Mouse (Mus musculus) heart, embryonic 15.5 days (tissue): Measurements from ENCODE around the gene S100a14. TPM values are rescaled to one million over a fixed set of nuclear protein-coding genes. Genes with fewer than 3 reads are reported as not detected.

Source experiments
- ATAC-seq: fragments of 200-750 bp; cut with Nextera tagmentation; replicated peaks from 2 replicates; pipeline ENCODE4 v1.8.0; 2017; ENCODE audit warnings: low read depth, moderate TSS enrichment; ENCODE audit not compliant: insufficient number of reproducible peaks, insufficient read depth, low FRiP score
- H3K27ac ChIP-seq: fragments of 300-500 bp; sonication (generic); 2 replicates; pipeline ENCODE4 v1.5.1; 2015; ENCODE audit warnings: mild to moderate bottlenecking, inconsistent platforms
- H3K27me3 ChIP-seq: fragments of 300-500 bp; sonication (generic); 2 replicates; pipeline ENCODE4 v1.6.1; 2015; ENCODE audit warnings: inconsistent platforms
- H3K36me3 ChIP-seq: fragments of 300-500 bp; sonication (generic); 2 replicates; pipeline ENCODE4 v1.6.1; 2015; ENCODE audit warnings: mild to moderate bottlenecking, inconsistent platforms
- H3K4me1 ChIP-seq: fragments of 300-500 bp; sonication (generic); replicated peaks from 2 replicates; pipeline ENCODE4 v1.6.1; 2015; ENCODE audit warnings: inconsistent platforms
- H3K4me2 ChIP-seq: fragments of 300-500 bp; sonication (generic); 2 replicates; pipeline ENCODE4 v1.6.1; 2015; ENCODE audit warnings: inconsistent platforms, mild to moderate bottlenecking, moderate library complexity
- H3K4me3 ChIP-seq: fragments of 300-500 bp; sonication (generic); 2 replicates; pipeline ENCODE4 v1.5.1; 2015; ENCODE audit warnings: mild to moderate bottlenecking, inconsistent platforms
- H3K9ac ChIP-seq: fragments of 300-500 bp; sonication (generic); 2 replicates; pipeline ENCODE4 v1.6.1; 2015; ENCODE audit warnings: mild to moderate bottlenecking, inconsistent platforms
- H3K9me3 ChIP-seq: fragments of 300-500 bp; sonication (generic); replicated peaks from 2 replicates; pipeline ENCODE4 v1.6.1; 2016; ENCODE audit warnings: inconsistent platforms
- WGBS: fragments of 180-500 bp; shearing (Covaris S2); methylation state at CpG from one replicate; pipeline ENCODE4 v1.1.7; 2015; ENCODE audit warnings: mixed read lengths; 5-methylcytosine and 5-hydroxymethylcytosine counted together
- polyA plus RNA-seq: library from polyadenylated mRNA; unstranded; fragments of >200 nt; fragmentation: Nextera tagmentation; extraction: Ambion mirVana; gene quantifications from 2 replicates; pipeline ENCODE4 v1.2.1, GENCODE M21; 2015

S100a14 gene
- polyA plus RNA-seq, 1 experiment from 2014 or later = 1.1 TPM

DNA sequence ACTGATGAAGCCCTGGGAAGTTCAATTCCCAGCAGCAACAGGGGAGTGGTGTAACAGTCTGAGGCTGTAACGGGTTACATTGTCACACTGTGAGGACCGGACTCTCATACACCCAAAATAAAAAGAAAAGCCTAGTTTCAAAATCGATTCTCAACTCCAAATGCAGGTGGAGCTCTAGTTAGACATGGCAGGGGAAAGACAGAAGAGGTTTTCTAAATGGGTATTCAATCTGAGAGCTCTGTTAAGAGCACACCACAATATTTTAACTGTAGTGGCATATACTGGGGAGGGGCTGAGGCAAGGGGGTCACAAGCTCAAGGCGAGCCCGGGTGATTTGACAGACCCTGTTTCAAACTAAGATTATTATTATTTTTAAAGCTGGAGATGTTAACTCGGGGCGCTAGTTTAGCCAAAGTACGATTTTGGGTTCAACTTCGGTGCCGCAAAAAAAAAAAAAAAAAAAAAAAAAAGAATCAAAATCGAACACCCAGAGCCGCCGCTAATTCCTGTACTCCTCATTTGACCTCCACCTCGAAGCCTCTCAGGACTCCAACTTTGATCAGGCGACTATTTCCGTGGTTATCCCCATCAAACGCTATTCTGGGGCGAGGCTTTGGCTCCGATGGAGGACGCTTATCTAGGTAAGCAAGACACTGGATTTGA lies 18.2 kb upstream of the S100a14 start:
- peaks cover 30% of the 10 kb centered on the region for H3K4me1 ChIP-seq
- peak overlapping the region; percentile 93 for H3K27ac ChIP-seq
- peaks cover 43% of the 10 kb centered on the region for H3K36me3 ChIP-seq
- peak overlapping the region; percentile 66 for H3K4me2 ChIP-seq
- peak overlapping the region; percentile 96 for H3K9ac ChIP-seq
- H3K9me3 ChIP-seq = no peaks in the 10 kb centered on the region
- ATAC-seq = no peak
- 3% methylated on average over 20 of the region's 20 CpGs for WGBS
- H3K27me3 ChIP-seq = no peaks in the 10 kb centered on the region
- peak overlapping the region; percentile 84 for H3K4me3 ChIP-seq

GRCm38 (mm10) chr3:90508950-90509746 lies 17.5 kb upstream of the S100a14 start, which contains the start of gene Chtop:
Gene Chtop, minus strand, starts transcription at chr3:90509498.
- Histone ChIP-seq H3K4me3 (peak within 1 kb of the TSS; percentile 84), H3K4me1 (peaks cover 33% of the 10 kb centered on the region), H3K4me2 (peak within 1 kb of the TSS; percentile 66), H3K9ac (peak within 1 kb of the TSS; percentile 96), H3K27ac (peak within 1 kb of the TSS; percentile 93), H3K9me3 (no peaks in the 10 kb centered on the region), H3K36me3 (peaks cover 35% of the 10 kb centered on the region), H3K27me3 (no peaks in the 10 kb centered on the region)
- peak; percentile 88 for ATAC-seq
- WGBS = under 1% methylated on average over 66 of the region's 66 CpGs

DNA sequence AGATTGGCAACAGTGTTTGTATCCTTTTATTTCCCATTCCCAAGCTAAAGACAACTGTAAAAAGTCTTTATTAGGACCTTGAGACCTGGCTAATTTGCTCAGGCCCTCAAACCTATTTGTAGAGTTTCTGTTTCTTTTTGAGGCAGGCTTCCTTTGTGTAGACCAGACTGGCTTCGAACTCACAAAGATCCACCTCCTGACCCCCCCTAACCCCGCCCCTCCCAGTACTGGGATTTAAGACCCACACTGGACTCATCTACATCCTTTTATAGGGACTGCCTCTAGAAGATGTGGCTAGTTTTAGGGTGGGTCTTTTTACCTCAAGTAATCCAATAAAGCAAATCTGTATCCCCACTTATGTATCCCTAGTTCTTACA lies 16.9 kb upstream of the S100a14 start:
- peak overlapping the region; percentile 60 for H3K4me2 ChIP-seq
- H3K4me1 ChIP-seq = peaks cover 33% of the 10 kb centered on the region
- peak overlapping the region; percentile 77 for H3K27ac ChIP-seq
- ATAC-seq = no peak
- no peak overlapping the region for H3K9ac ChIP-seq
- 38% methylated on average over 2 of the region's 2 CpGs for WGBS
- H3K27me3 ChIP-seq = no peaks in the 10 kb centered on the region
- no peaks in the 10 kb centered on the region for H3K9me3 ChIP-seq
- peak overlapping the region; percentile 84 for H3K4me3 ChIP-seq
- H3K36me3 ChIP-seq = peaks cover 29% of the 10 kb centered on the region

- H3K36me3 ChIP-seq = peaks cover 4% of the 10 kb centered on the region
- H3K9me3 ChIP-seq = no peaks in the 10 kb centered on the region
- H3K9ac ChIP-seq = no peak overlapping the region
- no peak overlapping the region for H3K4me3 ChIP-seq
- no peak for ATAC-seq
- no peaks in the 10 kb centered on the region for H3K27me3 ChIP-seq
- H3K4me1 ChIP-seq = peaks cover 40% of the 10 kb centered on the region
- no peak overlapping the region for H3K4me2 ChIP-seq
- WGBS = 74% methylated on average over 5 of the region's 5 CpGs
- H3K27ac ChIP-seq = no peak overlapping the region
These were observed 14.4 kb upstream of the S100a14 start for GRCm38 (mm10) chr3:90512276-90512675.

GRCm38 (mm10) chr3:90512948-90513642 lies 13.6 kb upstream of the S100a14 start:
- H3K4me1 ChIP-seq = peaks cover 31% of the 10 kb centered on the region
- 61% methylated on average over 9 of the region's 9 CpGs for WGBS
- no peaks in the 10 kb centered on the region for H3K27me3 ChIP-seq
- ATAC-seq = no peak
- peak overlapping the region; percentile 93 for H3K4me2 ChIP-seq
- no peak overlapping the region for H3K27ac ChIP-seq
- H3K9me3 ChIP-seq = no peaks in the 10 kb centered on the region
- peak overlapping the region; percentile 66 for H3K9ac ChIP-seq
- H3K36me3 ChIP-seq = no peaks in the 10 kb centered on the region; the same call in 1 of the 2 replicates
- peak overlapping the region; percentile 57 for H3K4me3 ChIP-seq

GRCm38 (mm10) chr3:90513796-90514590 lies 12.7 kb upstream of the S100a14 start, which contains the start of the genes S100a1 and S100a13:
Gene S100a1, minus strand, starts transcription at chr3:90514392.
Gene S100a13, plus strand, starts transcription at chr3:90514435.
- Histone ChIP-seq H3K4me1 (peaks cover 29% of the 10 kb centered on the region), H3K27ac (peak within 1 kb of the TSS; percentile 89), H3K36me3 (no peaks in the 10 kb centered on the region; the same call in none of the 2 replicates), H3K9me3 (no peaks in the 10 kb centered on the region), H3K27me3 (no peaks in the 10 kb centered on the region), H3K4me3 (peak within 1 kb of the TSS; percentile 57), H3K9ac (peak within 1 kb of the TSS; percentile 66), H3K4me2 (peak within 1 kb of the TSS; percentile 93)
- WGBS = 2% methylated on average over 25 of the region's 25 CpGs
- peak; percentile 63 for ATAC-seq

- ATAC-seq = peak; percentile 76
- peak overlapping the region; percentile 89 for H3K27ac ChIP-seq
These were observed 12.0 kb upstream of the S100a14 start for GRCm38 (mm10) chr3:90514691-90515090.

DNA sequence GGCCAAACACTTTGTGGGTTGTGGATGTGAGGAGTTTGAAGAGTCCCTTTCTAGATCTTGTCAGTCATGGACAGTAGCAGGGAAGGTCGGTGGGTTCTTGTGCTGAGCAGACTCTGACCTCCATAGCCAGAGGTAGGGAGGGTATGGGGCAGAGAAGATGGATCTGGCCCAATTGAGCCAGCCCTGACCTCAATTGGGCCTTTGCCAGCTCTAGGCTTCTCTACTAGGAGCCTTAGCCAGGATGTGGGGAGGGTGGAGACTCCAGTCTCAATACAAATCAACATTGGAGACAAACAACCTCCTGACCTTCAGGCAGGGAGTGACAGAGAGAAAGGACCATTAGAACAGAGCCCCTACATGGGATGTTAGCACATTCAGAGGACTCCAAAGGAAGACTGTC lies 11.4 kb upstream of the S100a14 start:
- Histone ChIP-seq H3K36me3 (no peaks in the 10 kb centered on the region; the same call in none of the 2 replicates), H3K27me3 (no peaks in the 10 kb centered on the region), H3K9me3 (no peaks in the 10 kb centered on the region), H3K4me3 (peak overlapping the region; percentile 57), H3K27ac (peak overlapping the region; percentile 89), H3K4me1 (peaks cover 29% of the 10 kb centered on the region), H3K9ac (peak overlapping the region; percentile 66), H3K4me2 (peak overlapping the region; percentile 93)
- WGBS = 29% methylated on average over 1 of the region's 1 CpGs
- no peak for ATAC-seq

More at GRCm38 (mm10) chr3:90514691-90515090, 12.0 kb upstream of the S100a14 start:
- 0% methylated on average over 10 of the region's 10 CpGs for WGBS
- Histone ChIP-seq H3K4me3 (peak overlapping the region; percentile 57), H3K9me3 (no peaks in the 10 kb centered on the region), H3K36me3 (no peaks in the 10 kb centered on the region; the same call in none of the 2 replicates), H3K4me1 (peaks cover 29% of the 10 kb centered on the region), H3K4me2 (peak overlapping the region; percentile 93), H3K27me3 (no peaks in the 10 kb centered on the region), H3K9ac (peak overlapping the region; percentile 66)

DNA sequence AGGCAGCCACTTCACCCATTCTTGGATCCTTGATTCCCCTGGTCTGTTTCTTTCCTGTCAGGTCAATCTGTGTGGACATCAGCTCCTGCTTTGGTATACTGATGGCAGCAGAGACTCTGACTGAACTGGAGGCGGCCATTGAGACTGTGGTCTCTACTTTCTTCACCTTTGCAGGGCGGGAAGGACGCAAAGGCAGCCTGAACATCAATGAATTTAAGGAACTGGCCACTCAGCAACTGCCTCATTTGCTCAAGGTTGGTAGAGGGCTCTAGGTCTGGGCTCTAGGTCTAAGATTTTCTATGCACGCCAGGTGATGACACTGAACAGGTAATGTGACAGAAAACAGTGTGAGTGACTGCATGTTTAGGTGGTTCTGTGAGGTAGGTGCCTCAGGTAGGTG lies 10.9 kb upstream of the S100a14 start:
- Histone ChIP-seq H3K27ac (no peak overlapping the region), H3K36me3 (no peaks in the 10 kb centered on the region; the same call in none of the 2 replicates), H3K9ac (no peak overlapping the region), H3K4me2 (peak overlapping the region; percentile 93), H3K27me3 (no peaks in the 10 kb centered on the region), H3K4me1 (peaks cover 29% of the 10 kb centered on the region), H3K4me3 (peak overlapping the region; percentile 57; the same call in 1 of the 2 replicates), H3K9me3 (no peaks in the 10 kb centered on the region)
- 90% methylated on average over 4 of the region's 4 CpGs for WGBS
- ATAC-seq = no peak

- WGBS = 77% methylated on average over 4 of the region's 4 CpGs
- Histone ChIP-seq H3K4me2 (no peak overlapping the region), H3K27me3 (no peaks in the 10 kb centered on the region), H3K9ac (no peak overlapping the region), H3K27ac (no peak overlapping the region), H3K4me3 (no peak overlapping the region), H3K9me3 (no peaks in the 10 kb centered on the region), H3K36me3 (no peaks in the 10 kb centered on the region; the same call in 1 of the 2 replicates), H3K4me1 (peaks cover 20% of the 10 kb centered on the region)
- no peak for ATAC-seq
These were observed 8.9 kb upstream of the S100a14 start for GRCm38 (mm10) chr3:90517711-90518110.
